Comparison of ENCODE assay signal across 8 mouse cellular contexts in the genomic region with DNA sequence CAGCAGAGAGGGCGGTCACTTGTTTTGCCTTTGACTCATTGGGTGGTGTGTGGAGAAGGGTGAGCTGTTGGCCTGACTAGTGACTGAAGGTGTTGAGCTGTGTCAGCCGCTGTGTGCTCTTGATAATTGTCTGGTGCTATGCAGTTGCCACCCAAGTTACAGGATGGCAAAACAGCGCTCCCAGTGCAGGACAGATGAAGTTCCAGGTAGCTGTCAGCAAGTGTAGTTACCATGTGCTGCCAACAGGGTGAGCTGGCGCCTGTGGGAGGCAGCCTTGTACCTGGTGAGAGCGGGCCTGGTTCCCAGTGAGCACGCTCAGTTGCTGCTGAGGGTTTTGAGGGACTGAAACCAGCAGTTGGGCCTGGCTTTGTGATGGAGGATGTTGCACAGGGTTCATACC. TPM values are rescaled to one million over a fixed set of nuclear protein-coding genes. Genes with fewer than 3 reads are reported as not detected.
DNase-seq lines count a peak whose midpoint lies in the region; ATAC-seq and TF ChIP-seq lines count a peak whose summit lies in the region.

No protein-coding gene starts in this region.

- no peak overlapping the region for H3K27ac ChIP-seq in neural tube, embryonic 15.5 days (replicated peaks)
- H3K27ac ChIP-seq in bone marrow macrophage, adult 2 months (ENCODE audit: insufficient read depth, low read depth, low read length) = no peak overlapping the region
- no peak overlapping the region for H3K27ac ChIP-seq in embryonic facial prominence, embryonic 15.5 days (replicated peaks)
- H3K27ac ChIP-seq in hindbrain, postnatal 0 days = no peak overlapping the region
- peak overlapping the region; percentile 83 for H3K27ac ChIP-seq in liver, embryonic 13.5 days

- H3K4me1 ChIP-seq in neural tube, embryonic 15.5 days = peaks cover 30% of the 10 kb centered on the region
- no peaks in the 10 kb centered on the region for H3K4me1 ChIP-seq in bone marrow macrophage, adult 2 months (ENCODE audit: control insufficient read depth, insufficient read depth, low read length)
- no peaks in the 10 kb centered on the region for H3K4me1 ChIP-seq in embryonic facial prominence, embryonic 15.5 days
- H3K4me1 ChIP-seq in hindbrain, postnatal 0 days (ENCODE audit: insufficient read depth, low read length) = 0 out of 2 replicates have a peak, but pooled peaks cover 3% of the 10 kb centered on the region
- peaks cover 62% of the 10 kb centered on the region for H3K4me1 ChIP-seq in liver, embryonic 13.5 days (replicated peaks)

- no peaks in the 10 kb centered on the region for H3K27me3 ChIP-seq in neural tube, embryonic 15.5 days (replicated peaks)
- no peaks in the 10 kb centered on the region for H3K27me3 ChIP-seq in embryonic facial prominence, embryonic 15.5 days
- no peaks in the 10 kb centered on the region for H3K27me3 ChIP-seq in hindbrain, postnatal 0 days (ENCODE audit: insufficient read depth, low read length)
- no peaks in the 10 kb centered on the region for H3K27me3 ChIP-seq in liver, embryonic 13.5 days

- no peak overlapping the region for H3K4me2 ChIP-seq in neural tube, embryonic 15.5 days
- H3K4me2 ChIP-seq in embryonic facial prominence, embryonic 15.5 days (replicated peaks) = no peak overlapping the region
- no peak overlapping the region for H3K4me2 ChIP-seq in hindbrain, postnatal 0 days (ENCODE audit: low read depth, low read length)
- H3K4me2 ChIP-seq in liver, embryonic 13.5 days = peak overlapping the region; percentile 15; the same call in 1 of the 2 replicates

- H3K9ac ChIP-seq in neural tube, embryonic 15.5 days (replicated peaks) = no peak overlapping the region
- H3K9ac ChIP-seq in embryonic facial prominence, embryonic 15.5 days = no peak overlapping the region
- H3K9ac ChIP-seq in hindbrain, postnatal 0 days (replicated peaks; ENCODE audit: low read length) = no peak overlapping the region
- peak overlapping the region; percentile 47; the same call in 1 of the 2 replicates for H3K9ac ChIP-seq in liver, embryonic 13.5 days

- TF ChIP-seq POLR2A in bone marrow macrophage, adult 2 months (IDR thresholded peaks at IDR 0.05; ENCODE audit: borderline replicate concordance, low read depth, low read length) = no peak

- ATAC-seq in neural tube, embryonic 15.5 days (ENCODE audit: low FRiP score) = no peak
- peak; percentile 22; the same call in 1 of the 2 replicates for ATAC-seq in embryonic facial prominence, embryonic 15.5 days (ENCODE audit: insufficient number of reproducible peaks, low FRiP score, low TSS enrichment, low read depth)
- ATAC-seq in hindbrain, postnatal 0 days = peak; percentile 80
- peak; percentile 88 for ATAC-seq in liver, embryonic 13.5 days (ENCODE audit: low read depth)

- peak; percentile 34 for DNase-seq in neural tube, embryonic 10.5 days (ENCODE audit: extremely low spot score, low spot score)
- DNase-seq in hindbrain, postnatal 0 days (ENCODE audit: low spot score) = peak; percentile 70
- peak; percentile 73 for DNase-seq in liver, embryonic 13.5 days
- DNase-seq in natural killer cell, adult 2 months (ENCODE audit: low spot score in 2 of 2) = peak; percentile 55 to 70
- peak; percentile 55 for DNase-seq in yolk sac, embryonic 10.5 days (ENCODE audit: low spot score)

- peaks cover 59% of the 10 kb centered on the region for H3K36me3 ChIP-seq in neural tube, embryonic 15.5 days
- H3K36me3 ChIP-seq in embryonic facial prominence, embryonic 15.5 days = peaks cover 79% of the 10 kb centered on the region
- peaks cover 30% of the 10 kb centered on the region for H3K36me3 ChIP-seq in hindbrain, postnatal 0 days (ENCODE audit: insufficient read depth, low read length)
- H3K36me3 ChIP-seq in liver, embryonic 13.5 days = peaks cover 93% of the 10 kb centered on the region

- TF ChIP-seq CTCF in bone marrow macrophage, adult 2 months (IDR thresholded peaks at IDR 0.05; ENCODE audit: low read depth, low read length) = peak; percentile 34; the same call in 1 of the 2 replicates
- peak; percentile 86 for TF ChIP-seq CTCF in hindbrain, postnatal 0 days (IDR thresholded peaks at IDR 0.05; ENCODE audit: low read depth)

- no peaks in the 10 kb centered on the region for H3K9me3 ChIP-seq in neural tube, embryonic 15.5 days (replicated peaks)
- no peaks in the 10 kb centered on the region for H3K9me3 ChIP-seq in embryonic facial prominence, embryonic 15.5 days (replicated peaks)
- no peaks in the 10 kb centered on the region for H3K9me3 ChIP-seq in hindbrain, postnatal 0 days (ENCODE audit: low read length)
- H3K9me3 ChIP-seq in liver, embryonic 13.5 days (replicated peaks) = 0 out of 2 replicates have a peak, but pooled peaks cover 2% of the 10 kb centered on the region

- no peak overlapping the region for H3K4me3 ChIP-seq in neural tube, embryonic 15.5 days (replicated peaks)
- no peak overlapping the region for H3K4me3 ChIP-seq in bone marrow macrophage, adult 2 months (ENCODE audit: insufficient read depth, low read length)
- H3K4me3 ChIP-seq in embryonic facial prominence, embryonic 15.5 days (replicated peaks) = no peak overlapping the region
- H3K4me3 ChIP-seq in hindbrain, postnatal 0 days (ENCODE audit: low read length) = no peak overlapping the region
- H3K4me3 ChIP-seq in liver, embryonic 13.5 days (replicated peaks) = no peak overlapping the region

- WGBS in neural tube, embryonic 15.5 days = 50% methylated on average over 6 of the region's 6 CpGs
- WGBS in embryonic facial prominence, embryonic 15.5 days = 40% methylated on average over 6 of the region's 6 CpGs
- WGBS in hindbrain, postnatal 0 days = 52% methylated on average over 6 of the region's 6 CpGs
- WGBS in liver, embryonic 13.5 days (ENCODE audit: insufficient replicate concordance) = 30% methylated on average over 6 of the region's 6 CpGs

RNA-seq across cellular contexts. Expression of gene Pttg1ip, which starts 9.3 kb away (rescaled TPM):
- polyA plus RNA-seq in neural tube, embryonic 15.5 days (2015; fragmentation: Nextera tagmentation; extraction: Ambion mirVana) = 73.9 and 91.7 TPM in 2 replicates
- polyA plus RNA-seq in bone marrow macrophage, adult 2 months (2012; ENCODE audit: insufficient read depth, insufficient read length, missing spikeins) = 98.5 and 102 TPM in 2 replicates
- polyA plus RNA-seq in embryonic facial prominence, embryonic 15.5 days (2015; fragmentation: Nextera tagmentation; extraction: Ambion mirVana) = 135 and 136 TPM in 2 replicates
- 85.9 and 94.0 TPM in 2 replicates for total RNA-seq in hindbrain, postnatal 0 days (2014; rRNA removed)
- polyA plus RNA-seq in hindbrain, postnatal 0 days (2015; fragmentation: Nextera tagmentation; extraction: Ambion mirVana) = 87.3 and 87.5 TPM in 2 replicates
- polyA plus RNA-seq in liver, embryonic 13.5 days (2015; fragmentation: Nextera tagmentation; extraction: Ambion mirVana) = 64.1 and 73.2 TPM in 2 replicates

RNA-seq across cellular contexts. Expression of gene Sumo3, which starts 15.1 kb away (rescaled TPM):
- polyA plus RNA-seq in neural tube, embryonic 15.5 days (2015; fragmentation: Nextera tagmentation; extraction: Ambion mirVana) = 275 and 286 TPM in 2 replicates
- 165 and 203 TPM in 2 replicates for polyA plus RNA-seq in bone marrow macrophage, adult 2 months (2012; ENCODE audit: insufficient read depth, insufficient read length, missing spikeins)
- 323 and 339 TPM in 2 replicates for polyA plus RNA-seq in embryonic facial prominence, embryonic 15.5 days (2015; fragmentation: Nextera tagmentation; extraction: Ambion mirVana)
- 217 and 218 TPM in 2 replicates for total RNA-seq in hindbrain, postnatal 0 days (2014; rRNA removed)
- polyA plus RNA-seq in hindbrain, postnatal 0 days (2015; fragmentation: Nextera tagmentation; extraction: Ambion mirVana) = 330 and 348 TPM in 2 replicates
- polyA plus RNA-seq in liver, embryonic 13.5 days (2015; fragmentation: Nextera tagmentation; extraction: Ambion mirVana) = 118 and 127 TPM in 2 replicates

RNA-seq across cellular contexts. Expression of gene Gm49325, which starts 15.2 kb away (rescaled TPM):
- 1.4 and 2.4 TPM in 2 replicates for polyA plus RNA-seq in neural tube, embryonic 15.5 days (2015; fragmentation: Nextera tagmentation; extraction: Ambion mirVana)
- polyA plus RNA-seq in bone marrow macrophage, adult 2 months (2012; ENCODE audit: insufficient read depth, insufficient read length, missing spikeins) = 40.9 and 41.8 TPM in 2 replicates
- 3.1 TPM in 1 of 2 replicates, not detected in the other for polyA plus RNA-seq in embryonic facial prominence, embryonic 15.5 days (2015; fragmentation: Nextera tagmentation; extraction: Ambion mirVana)
- total RNA-seq in hindbrain, postnatal 0 days (2014; rRNA removed) = 4.0 TPM in 1 of 2 replicates, not detected in the other
- polyA plus RNA-seq in hindbrain, postnatal 0 days (2015; fragmentation: Nextera tagmentation; extraction: Ambion mirVana) = 11.1 and 12.8 TPM in 2 replicates
- 1.1 and 5.3 TPM in 2 replicates for polyA plus RNA-seq in liver, embryonic 13.5 days (2015; fragmentation: Nextera tagmentation; extraction: Ambion mirVana)

RNA-seq across cellular contexts. Expression of gene Ube2g2, which starts 31.3 kb away (rescaled TPM):
- polyA plus RNA-seq in neural tube, embryonic 15.5 days (2015; fragmentation: Nextera tagmentation; extraction: Ambion mirVana) = 77.1 and 79.6 TPM in 2 replicates
- 57.9 and 61.2 TPM in 2 replicates for polyA plus RNA-seq in bone marrow macrophage, adult 2 months (2012; ENCODE audit: insufficient read depth, insufficient read length, missing spikeins)
- 92.2 and 102 TPM in 2 replicates for polyA plus RNA-seq in embryonic facial prominence, embryonic 15.5 days (2015; fragmentation: Nextera tagmentation; extraction: Ambion mirVana)
- total RNA-seq in hindbrain, postnatal 0 days (2014; rRNA removed) = 45.1 and 48.3 TPM in 2 replicates
- polyA plus RNA-seq in hindbrain, postnatal 0 days (2015; fragmentation: Nextera tagmentation; extraction: Ambion mirVana) = 65.8 and 73.8 TPM in 2 replicates
- 47.2 and 50.1 TPM in 2 replicates for polyA plus RNA-seq in liver, embryonic 13.5 days (2015; fragmentation: Nextera tagmentation; extraction: Ambion mirVana)
